Mouse (Mus musculus): Measurements from ENCODE around the gene Spic. TPM values are rescaled to one million over a fixed set of nuclear protein-coding genes. Genes with fewer than 3 reads are reported as not detected.

The Spic gene
- polyA plus RNA-seq, 1 experiment from 2014 or later: 0.26 TPM

DNA sequence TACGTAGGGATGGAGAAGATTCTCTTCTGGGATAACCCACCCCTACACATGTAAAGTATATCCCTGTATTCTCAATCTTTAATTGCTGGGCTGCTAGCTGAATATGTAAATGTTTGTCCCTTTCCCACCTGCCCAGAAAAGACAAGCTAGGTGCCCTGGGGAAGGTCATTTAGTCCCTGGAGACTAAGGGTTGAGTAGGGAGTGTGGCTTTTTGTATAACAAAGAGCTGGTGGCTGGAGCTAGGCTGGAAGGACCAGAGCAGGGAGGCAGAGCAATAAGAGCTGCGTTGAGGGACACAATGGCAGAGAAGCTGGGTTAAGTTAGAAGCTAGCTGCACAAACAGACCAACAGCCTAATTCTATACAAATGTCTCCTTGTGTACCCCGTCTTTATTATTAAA lies 58.6 kb downstream of the Spic start:
- no peak overlapping the region for H3K4me3 ChIP-seq (ENCODE audit: low read depth, low read length)
- whole genome bisulfite sequencing: 76% methylated on average over 3 of the region's 3 CpGs
- no peak overlapping the region for H3K4me2 ChIP-seq (replicated peaks; ENCODE audit: low read depth, low read length)
- H3K9me3 ChIP-seq (ENCODE audit: control insufficient read depth, low read depth, low read length): no peaks in the 10 kb centered on the region
- no peaks in the 10 kb centered on the region for H3K4me1 ChIP-seq (ENCODE audit: control insufficient read depth, insufficient read depth, low read length)
- ATAC-seq (ENCODE audit: insufficient number of reproducible peaks, insufficient read depth, low FRiP score, low read depth): no peak
- no peak overlapping the region for H3K27ac ChIP-seq (ENCODE audit: low read length)
- H3K9ac ChIP-seq (replicated peaks; ENCODE audit: low read depth, low read length): no peak overlapping the region
- H3K27me3 ChIP-seq (ENCODE audit: control insufficient read depth, insufficient read depth, low read length): no peaks in the 10 kb centered on the region
- H3K36me3 ChIP-seq (ENCODE audit: control insufficient read depth, insufficient read depth, low read length): no peaks in the 10 kb centered on the region

Other genes with a start within 250 kb of the Spic start
- gene Sycp3, start 225.4 kb downstream of the Spic start, polyA plus RNA-seq (2014; fragmentation: Nextera tagmentation; extraction: Ambion mirVana): 0.34 TPM in 1 of 2 replicates, not detected in the other
- 13.4 and 14.6 TPM in 2 replicates for gene Chpt1, start 180.9 kb downstream of the Spic start, polyA plus RNA-seq (2014; fragmentation: Nextera tagmentation; extraction: Ambion mirVana)
- 0.33 and 0.67 TPM in 2 replicates for gene Mybpc1, start 79.9 kb downstream of the Spic start, polyA plus RNA-seq (2014; fragmentation: Nextera tagmentation; extraction: Ambion mirVana)
- gene Arl1, start 45.8 kb upstream of the Spic start, polyA plus RNA-seq (2014; fragmentation: Nextera tagmentation; extraction: Ambion mirVana): 194 and 196 TPM in 2 replicates
- gene Utp20, start 141.8 kb upstream of the Spic start, polyA plus RNA-seq (2014; fragmentation: Nextera tagmentation; extraction: Ambion mirVana): 21.5 and 24.5 TPM in 2 replicates
- 0.06 and 0.22 TPM in 2 replicates for gene Slc5a8, start 201.0 kb upstream of the Spic start, polyA plus RNA-seq (2014; fragmentation: Nextera tagmentation; extraction: Ambion mirVana)